Mouse (Mus musculus): ENCODE measurements around the gene Lpin3.

DNA sequence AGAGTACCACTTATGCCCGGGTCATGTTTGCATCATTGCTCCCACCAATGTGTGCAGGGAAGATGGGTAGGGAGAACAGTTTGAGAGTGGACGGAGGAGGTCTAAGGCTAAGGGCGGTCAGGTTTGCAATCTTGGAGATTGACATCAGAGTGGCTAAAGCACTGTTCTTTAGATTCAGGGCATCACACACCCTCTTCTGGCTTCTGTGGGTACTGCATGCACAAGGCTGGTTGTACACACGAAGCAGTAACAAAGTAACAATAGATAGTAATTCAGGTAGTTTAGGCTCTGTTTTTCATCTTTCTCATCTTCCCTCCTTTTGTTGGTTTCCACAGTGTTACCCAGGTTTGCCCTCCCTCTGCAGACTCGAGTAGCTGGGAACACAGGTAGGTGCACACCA, 50.9 kb downstream of the Lpin3 start:
- TF ChIP-seq CTCF (IDR thresholded peaks at IDR 0.05; ENCODE audit: extremely low read depth, insufficient read length, insufficient replicate concordance, low read depth, low read length) (no peak), POLR2A (IDR thresholded peaks at IDR 0.05; ENCODE audit: low read depth, low read length) (no peak)

Measured in small intestine, adult 2 months (tissue).